Mouse (Mus musculus): ENCODE data around the gene Kank1.

The Kank1 gene

GRCm38 (mm10) chr19:25405987-25406386, 169.2 kb downstream of the Kank1 start:
- no peak for DNase-seq (ENCODE audit: low spot score in 2 of 2)

GRCm38 (mm10) chr19:25406481-25407184, 169.9 kb downstream of the Kank1 start:
- peak; percentile 13 to 47 for DNase-seq (ENCODE audit: low spot score in 2 of 2)

- DNase-seq (ENCODE audit: low spot score in 2 of 2) = no peak
Measured at GRCm38 (mm10) chr19:25407185-25407886, 170.6 kb downstream of the Kank1 start.

- DNase-seq (ENCODE audit: low spot score in 2 of 2) = no peak
Measured at GRCm38 (mm10) chr19:25407887-25408236, 171.1 kb downstream of the Kank1 start.

GRCm38 (mm10) chr19:25409239-25409638, 172.5 kb downstream of the Kank1 start:
- DNase-seq (ENCODE audit: low spot score in 2 of 2) = no peak

- peak in 1 of 2 experiments; percentile 31 for DNase-seq (ENCODE audit: low spot score in 2 of 2)
Measured at GRCm38 (mm10) chr19:25411353-25411752, 174.6 kb downstream of the Kank1 start.

GRCm38 (mm10) chr19:25415448-25415847, 178.7 kb downstream of the Kank1 start:
- DNase-seq (ENCODE audit: low spot score in 2 of 2) = no peak

- no peak for DNase-seq (ENCODE audit: low spot score in 2 of 2)
Measured at GRCm38 (mm10) chr19:25417671-25418070, 180.9 kb downstream of the Kank1 start.

GRCm38 (mm10) chr19:25419983-25420382, 183.2 kb downstream of the Kank1 start:
- no peak for DNase-seq (ENCODE audit: low spot score in 2 of 2)

- DNase-seq (ENCODE audit: low spot score in 2 of 2) = no peak
Measured at GRCm38 (mm10) chr19:25422096-25422495, 185.3 kb downstream of the Kank1 start.

- no peak for DNase-seq (ENCODE audit: low spot score in 2 of 2)
Measured at GRCm38 (mm10) chr19:25423371-25423770, 186.6 kb downstream of the Kank1 start.

- DNase-seq (ENCODE audit: low spot score in 2 of 2) = no peak
Measured at GRCm38 (mm10) chr19:25426431-25426830, 189.7 kb downstream of the Kank1 start.

GRCm38 (mm10) chr19:25427886-25428285, 191.1 kb downstream of the Kank1 start:
- DNase-seq (ENCODE audit: low spot score in 2 of 2) = no peak

GRCm38 (mm10) chr19:25428338-25428962, 191.7 kb downstream of the Kank1 start:
- no peak for DNase-seq (ENCODE audit: low spot score in 2 of 2)

GRCm38 (mm10) chr19:25431431-25431830, 194.7 kb downstream of the Kank1 start:
- DNase-seq (ENCODE audit: low spot score in 2 of 2) = no peak

GRCm38 (mm10) chr19:25431909-25432308, 195.1 kb downstream of the Kank1 start:
- no peak for DNase-seq (ENCODE audit: low spot score in 2 of 2)

- no peak for DNase-seq (ENCODE audit: low spot score in 2 of 2)
Measured at GRCm38 (mm10) chr19:25433169-25433690, 196.5 kb downstream of the Kank1 start.

GRCm38 (mm10) chr19:25434345-25434744, 197.6 kb downstream of the Kank1 start:
- no peak for DNase-seq (ENCODE audit: low spot score in 2 of 2)

- no peak for DNase-seq (ENCODE audit: low spot score in 2 of 2)
Measured at GRCm38 (mm10) chr19:25434795-25435194, 198.0 kb downstream of the Kank1 start.

- DNase-seq (ENCODE audit: low spot score in 2 of 2) = no peak
Measured at GRCm38 (mm10) chr19:25435412-25435811, 198.6 kb downstream of the Kank1 start.

GRCm38 (mm10) chr19:25436175-25436574, 199.4 kb downstream of the Kank1 start:
- no peak for DNase-seq (ENCODE audit: low spot score in 2 of 2)

GRCm38 (mm10) chr19:25436789-25437650, 200.2 kb downstream of the Kank1 start:
- no peak for DNase-seq (ENCODE audit: low spot score in 2 of 2)
